Mouse (Mus musculus) adrenal gland, postnatal 10 days (tissue): ENCODE results near the gene Zg16. TPM values are rescaled to one million over a fixed set of nuclear protein-coding genes. Genes with fewer than 3 reads are reported as not detected.

Experiments used
- DNase-seq: peaks from one replicate; pipeline ENCODE4 v3.0.0; 2021; ENCODE audit warnings: mixed read lengths
- total RNA-seq, 2 experiments: library from RNA; stranded (reverse); gene quantifications; 2 replicates each; pipeline ENCODE4 v1.2.3; 2021

Gene Zg16
- total RNA-seq, 2 experiments from 2014 or later, result 0.51 TPM; not detected in 1

DNA sequence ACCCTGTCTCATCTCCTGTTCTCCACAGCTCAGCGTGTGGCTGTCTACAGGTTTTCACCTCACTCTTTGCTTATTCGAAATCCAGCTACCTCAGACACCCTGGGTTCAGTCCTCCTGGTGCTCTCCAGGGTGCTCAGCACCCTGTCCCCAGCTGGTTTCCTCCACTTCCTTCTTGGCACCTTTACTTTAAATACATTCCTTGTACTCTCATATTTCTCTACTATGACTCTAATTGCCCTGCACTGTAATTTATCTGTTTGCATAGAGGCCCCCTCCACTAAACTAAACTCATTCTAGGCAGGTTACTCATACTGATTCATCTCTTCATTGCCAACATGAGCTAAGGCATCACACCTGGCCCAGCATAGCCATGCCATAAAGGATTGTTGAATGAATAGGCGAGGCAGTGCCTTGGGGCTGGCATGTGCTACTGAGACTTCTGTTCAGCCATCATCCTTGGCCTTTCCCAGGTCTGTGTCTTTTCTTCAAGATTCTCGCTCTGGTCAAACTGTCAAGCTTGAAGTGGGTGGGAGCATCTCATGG lies 16.2 kb downstream of the Zg16 start:
- no peak for DNase-seq

DNA sequence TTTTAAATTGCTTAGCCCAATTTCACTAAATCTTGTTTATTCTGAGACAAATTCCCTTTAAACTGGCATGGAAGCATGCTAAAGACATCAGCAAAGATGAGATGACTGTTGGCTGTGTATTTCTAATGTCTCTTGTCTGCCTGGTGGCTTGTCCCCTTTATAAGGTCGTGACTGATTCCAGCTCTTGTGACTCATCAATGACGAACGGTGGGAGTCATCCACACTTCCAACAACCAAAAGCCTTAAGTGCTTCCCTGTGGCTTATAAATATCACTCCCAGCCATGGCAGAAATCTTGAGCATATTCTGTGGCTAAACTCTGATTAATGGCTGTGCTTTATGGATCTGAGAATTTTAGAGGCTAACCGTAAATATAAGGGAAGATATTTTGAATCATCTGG lies 20.8 kb downstream of the Zg16 start:
- peak; percentile 28 for DNase-seq

DNA sequence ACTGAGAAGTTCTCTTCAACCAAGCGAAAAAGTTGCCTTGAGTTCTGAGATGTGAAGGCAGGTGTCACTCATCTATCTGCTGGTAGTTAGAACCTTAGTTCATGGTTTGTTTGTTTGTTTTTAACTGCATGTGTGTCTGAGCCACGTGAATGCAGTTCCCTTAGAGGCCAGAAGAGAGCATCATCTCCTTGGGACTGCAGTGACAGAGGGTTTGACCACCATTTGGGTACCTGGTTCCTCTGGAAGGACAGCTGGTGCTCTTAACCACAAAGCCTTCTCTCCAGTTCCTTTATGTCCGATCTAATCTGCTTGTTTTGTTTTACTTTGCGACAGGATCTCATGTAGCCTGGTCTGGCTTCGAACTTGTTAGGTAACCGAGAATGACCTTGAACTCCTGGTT lies 21.6 kb downstream of the Zg16 start:
- no peak for DNase-seq

DNA sequence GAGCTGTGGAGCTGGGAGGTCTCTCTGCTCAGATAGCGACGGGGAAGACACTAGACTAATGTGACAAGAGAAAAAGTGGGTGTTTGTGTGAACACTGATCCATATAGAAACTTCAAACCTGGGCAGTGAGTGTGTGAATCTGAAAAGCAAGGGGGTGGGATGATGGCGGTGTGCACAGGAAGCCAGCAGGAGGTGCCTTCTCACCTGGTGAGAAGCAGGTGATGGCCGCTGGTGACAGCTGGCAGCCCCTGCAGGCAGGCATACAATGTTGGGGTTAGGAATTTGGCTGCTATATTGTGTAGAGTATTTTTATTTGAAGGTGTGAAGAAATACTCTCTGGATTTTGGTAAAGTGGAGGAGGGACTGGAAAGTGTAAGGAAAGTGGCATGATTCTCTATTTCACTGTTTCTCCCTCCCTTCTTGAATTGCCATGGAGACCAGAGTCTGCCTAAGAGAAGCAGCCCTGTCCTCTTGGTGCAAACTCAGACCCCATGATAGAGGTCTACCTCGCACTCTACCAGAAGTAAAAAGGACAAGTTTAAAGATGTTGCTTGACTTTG lies 32.0 kb downstream of the Zg16 start:
- DNase-seq, result no peak

DNA sequence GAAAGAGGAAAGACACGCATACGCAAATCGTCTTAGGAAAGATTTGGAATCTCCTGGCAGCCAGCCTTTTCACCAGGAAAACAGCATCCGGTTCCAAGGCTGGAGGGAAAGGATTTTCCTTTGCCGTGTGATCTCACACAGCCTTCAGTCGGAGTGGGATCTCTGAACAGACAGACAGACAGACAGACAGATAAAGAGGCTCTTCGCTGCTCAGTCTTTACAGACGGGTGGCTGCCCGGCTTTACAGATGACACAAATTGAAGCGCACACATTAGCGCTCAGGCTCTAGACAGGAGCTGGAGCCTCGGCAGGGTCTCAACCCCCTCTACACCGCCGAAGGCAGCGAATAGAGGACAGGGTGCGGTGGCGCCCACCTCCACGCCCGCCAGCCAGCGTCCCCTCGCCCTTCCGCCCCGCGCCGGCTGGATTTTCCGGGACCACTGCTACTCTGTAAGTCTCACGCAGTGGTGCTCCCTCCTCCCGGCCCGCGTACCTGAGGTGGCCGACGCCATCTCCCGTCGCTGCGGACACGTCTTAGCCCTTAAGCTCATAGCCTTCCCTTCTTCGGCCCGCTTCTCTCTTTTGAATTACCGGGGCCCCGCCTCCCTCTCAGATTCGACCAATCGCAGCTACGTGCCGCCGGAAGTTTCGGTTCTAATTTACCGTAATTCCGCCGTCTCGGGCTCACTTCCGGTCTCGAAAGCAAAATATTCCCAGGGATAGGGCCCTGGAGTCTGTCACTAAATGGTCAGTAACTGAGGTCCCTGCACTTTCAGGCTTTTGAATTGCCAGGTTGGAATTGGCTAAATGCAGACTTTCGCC lies 45.1 kb downstream of the Zg16 start, which contains the start of gene Kif22:
Gene Kif22, minus strand, starts transcription at position 621 of the 822 bp plus-strand sequence.
- DNase-seq, result peak; percentile 95

DNA sequence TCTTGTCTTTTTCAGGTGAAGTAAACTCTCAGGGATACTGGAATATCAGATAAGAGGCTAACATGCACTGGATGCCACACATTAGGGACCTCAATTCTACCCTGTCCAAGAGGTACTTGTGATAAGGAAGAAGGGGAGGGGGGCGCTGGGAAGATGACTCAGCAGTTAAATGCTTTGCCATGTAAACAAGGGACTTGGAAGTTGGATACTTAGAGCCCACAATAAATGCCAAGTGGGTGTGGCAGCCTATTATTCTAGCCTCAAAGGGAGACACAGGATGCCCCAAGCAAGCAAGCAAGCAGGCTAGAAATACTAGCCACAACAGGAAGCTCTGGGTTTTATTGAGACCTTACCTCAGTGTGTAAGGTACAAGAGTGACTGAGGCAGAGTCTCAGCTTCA lies 55.9 kb downstream of the Zg16 start:
- no peak for DNase-seq

DNA sequence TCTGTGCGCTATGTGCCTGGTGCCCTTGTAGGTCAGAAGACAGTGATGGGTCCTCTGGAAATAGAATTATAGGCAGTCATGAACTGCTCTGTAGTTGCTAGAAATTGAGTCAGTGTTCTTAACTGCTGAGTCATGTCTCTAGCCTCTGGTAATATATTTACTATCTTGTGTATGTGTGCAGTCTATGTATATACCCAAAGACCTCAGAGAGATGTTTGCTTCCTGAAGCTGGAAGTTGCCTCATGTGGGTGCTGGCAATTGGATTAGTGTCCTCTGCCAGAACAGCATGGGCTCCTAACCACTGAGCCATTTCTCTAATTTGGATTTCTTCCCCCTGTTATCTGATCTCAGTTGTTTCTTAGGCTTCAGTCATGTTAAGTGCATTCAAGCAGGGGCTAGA lies 57.0 kb downstream of the Zg16 start:
- no peak for DNase-seq

DNA sequence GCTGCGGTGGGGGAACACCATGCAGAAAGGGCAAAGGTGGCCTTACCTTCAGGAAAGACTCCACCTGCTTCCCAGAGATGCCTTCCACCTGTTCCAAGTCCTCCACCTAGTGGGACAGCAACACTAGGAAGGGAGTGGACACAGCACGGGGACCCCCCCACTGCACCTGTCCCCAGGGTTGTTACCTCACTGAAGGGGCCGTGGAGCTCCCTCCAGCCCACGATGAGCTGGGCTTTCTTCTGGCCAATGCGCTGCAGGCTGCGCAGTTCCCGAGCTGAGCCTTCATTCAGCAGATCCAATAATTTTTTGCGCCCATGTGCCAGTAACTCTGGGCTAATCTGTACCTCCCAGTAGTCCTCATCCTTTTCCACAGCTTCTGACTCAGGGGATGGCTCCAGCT lies 59.2 kb downstream of the Zg16 start:
- no peak for DNase-seq

DNA sequence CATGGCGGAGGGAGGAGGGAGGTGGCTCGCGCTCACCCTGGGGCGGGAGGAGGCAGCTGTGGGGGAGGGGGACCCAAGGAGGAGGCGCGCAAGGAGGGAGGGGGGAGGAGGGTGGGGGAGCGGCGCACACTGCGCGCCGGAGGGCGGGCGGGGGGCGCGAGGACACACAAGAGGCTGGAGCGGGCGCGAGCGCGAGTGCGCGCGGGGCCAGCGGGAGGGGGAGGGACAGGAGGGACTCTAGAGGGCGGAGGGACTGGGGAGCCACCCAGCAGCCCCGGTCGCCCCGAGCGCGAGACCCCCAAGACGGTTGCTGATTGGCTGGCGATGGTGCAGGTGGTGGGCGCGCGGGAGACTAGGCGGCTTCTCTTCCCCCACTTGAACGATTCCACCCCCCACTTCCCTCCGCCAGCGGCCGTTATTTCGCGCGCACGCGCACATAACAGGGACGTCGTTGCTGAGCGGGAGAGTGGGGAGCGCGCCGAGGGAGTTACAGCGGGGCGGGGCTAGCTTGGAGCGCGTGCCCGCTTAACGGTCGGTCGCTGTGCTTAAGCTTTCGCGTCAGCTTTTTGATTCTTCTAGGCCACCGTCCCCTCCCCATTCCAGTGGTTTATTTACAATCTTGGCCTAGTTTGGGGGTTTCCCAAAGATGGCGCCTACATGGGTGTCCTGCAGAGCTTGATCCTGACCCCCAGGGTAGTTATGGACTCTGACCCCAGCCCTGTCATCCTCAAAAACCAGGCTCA lies 60.0 kb downstream of the Zg16 start, which contains the start of gene Maz:
Gene Maz, minus strand, starts transcription at position 54 of the 743 bp plus-strand sequence.
- peak; percentile 99 for DNase-seq

DNA sequence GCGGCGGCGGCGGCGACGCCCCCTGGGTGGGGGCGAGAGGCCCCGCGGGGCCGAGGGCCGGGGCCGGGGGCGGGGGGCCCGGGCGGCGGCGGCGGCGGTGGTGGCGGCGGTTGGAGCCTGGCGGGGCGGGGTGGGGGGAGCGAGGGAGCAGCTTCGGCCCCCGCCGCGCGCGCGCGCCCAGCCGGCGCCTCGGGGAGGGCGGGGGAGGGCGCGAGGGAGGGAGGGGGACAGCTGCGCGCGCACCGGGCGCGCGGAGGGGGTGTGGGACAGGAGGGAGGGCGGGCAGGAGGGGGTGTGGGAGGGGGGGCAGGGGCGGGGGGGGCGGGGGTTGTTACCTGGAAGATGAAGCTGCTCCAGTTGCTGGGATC lies 60.5 kb downstream of the Zg16 start:
- peak; percentile 93 for DNase-seq

DNA sequence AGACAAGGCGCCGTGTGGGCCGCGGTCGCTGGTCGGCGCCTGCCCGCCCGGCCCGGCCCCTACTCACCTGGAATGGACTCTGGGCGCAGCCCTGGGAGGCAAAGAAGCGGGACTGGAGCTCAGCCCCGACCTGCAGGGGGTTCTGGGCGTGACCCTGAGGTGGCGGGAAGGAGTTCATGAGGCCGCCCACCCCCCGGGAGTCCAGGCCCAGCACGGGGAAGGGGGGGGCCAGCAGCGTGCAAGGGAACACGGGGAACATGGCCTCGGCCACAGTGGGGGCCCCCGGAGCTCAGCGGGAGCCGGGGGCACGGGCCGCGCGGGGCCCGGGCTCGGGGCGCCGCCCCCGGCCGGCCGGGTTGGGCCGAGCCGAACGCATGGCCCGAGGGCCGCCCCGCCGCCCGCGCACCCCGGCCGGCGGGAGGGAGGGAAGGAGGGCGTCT lies 60.9 kb downstream of the Zg16 start:
- peak; percentile 78 for DNase-seq

DNA sequence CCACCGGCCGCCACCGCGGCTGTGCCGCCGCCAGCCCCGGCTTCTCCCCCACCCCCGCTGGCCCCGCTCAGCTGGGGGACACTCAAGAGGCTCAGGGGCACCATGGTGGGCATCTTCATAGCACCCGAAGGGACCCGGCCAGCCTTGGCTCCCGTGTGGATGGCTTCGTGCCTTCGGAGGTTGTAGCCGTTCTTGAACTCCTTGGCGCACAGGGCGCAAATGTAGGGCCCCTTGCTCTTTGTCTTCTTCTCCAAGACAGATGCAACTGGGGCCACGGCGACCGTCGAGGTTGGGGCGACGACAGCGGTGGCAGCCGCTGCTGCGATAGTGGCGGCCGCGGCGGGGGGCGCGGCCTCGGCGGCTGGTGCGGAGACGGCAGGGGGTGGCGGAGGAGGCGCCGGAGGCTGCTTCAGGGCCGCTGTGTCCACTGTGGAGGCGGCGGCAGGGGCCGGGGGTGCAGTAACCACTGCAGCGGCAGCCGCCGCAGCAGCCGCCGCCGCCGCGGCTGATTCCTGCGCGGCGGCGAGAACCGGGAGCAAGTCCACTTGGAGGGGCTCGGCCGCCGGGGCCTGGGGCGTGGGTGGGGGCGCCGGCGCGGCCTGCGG lies 61.5 kb downstream of the Zg16 start:
- peak; percentile 74 for DNase-seq

DNA sequence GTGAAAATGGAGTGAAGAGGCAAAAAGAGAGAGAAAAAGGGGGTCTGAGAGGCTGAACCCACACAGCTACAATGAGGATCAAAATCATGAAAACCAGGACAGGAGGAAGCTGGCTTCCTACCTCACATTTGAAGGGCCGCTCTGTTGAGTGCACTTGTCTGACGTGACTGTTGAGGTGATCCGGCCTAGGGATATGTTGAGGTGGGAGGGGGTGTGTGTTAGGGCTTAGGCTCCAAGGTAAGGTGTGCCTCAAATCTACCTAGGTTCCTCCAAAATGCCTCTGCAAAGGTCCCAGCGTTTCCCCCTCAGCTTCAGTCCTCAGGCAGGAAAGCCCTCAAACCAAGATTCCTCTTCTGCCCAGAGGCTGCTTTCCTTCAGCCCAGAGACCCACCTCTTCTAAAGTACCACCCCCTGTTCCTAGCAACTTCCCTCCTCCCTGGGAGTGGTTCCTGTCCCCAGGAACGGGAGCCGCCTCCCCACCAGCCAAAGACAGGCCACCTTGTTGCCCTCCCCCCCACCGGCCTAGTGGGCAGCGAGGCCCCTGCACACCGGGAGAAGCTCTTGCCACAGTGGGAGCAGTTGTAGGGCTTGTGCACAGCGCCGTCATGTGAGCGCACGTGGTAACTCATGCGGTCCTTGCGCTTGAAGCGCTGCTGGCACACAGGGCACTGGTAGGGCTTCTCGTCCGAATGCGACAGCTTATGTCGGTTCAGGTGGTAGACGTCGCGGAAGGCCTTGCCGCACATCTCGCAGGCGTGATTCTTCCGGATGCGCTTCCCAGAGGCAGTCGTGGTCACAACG lies 62.2 kb downstream of the Zg16 start:
- DNase-seq, result peak; percentile 86

DNA sequence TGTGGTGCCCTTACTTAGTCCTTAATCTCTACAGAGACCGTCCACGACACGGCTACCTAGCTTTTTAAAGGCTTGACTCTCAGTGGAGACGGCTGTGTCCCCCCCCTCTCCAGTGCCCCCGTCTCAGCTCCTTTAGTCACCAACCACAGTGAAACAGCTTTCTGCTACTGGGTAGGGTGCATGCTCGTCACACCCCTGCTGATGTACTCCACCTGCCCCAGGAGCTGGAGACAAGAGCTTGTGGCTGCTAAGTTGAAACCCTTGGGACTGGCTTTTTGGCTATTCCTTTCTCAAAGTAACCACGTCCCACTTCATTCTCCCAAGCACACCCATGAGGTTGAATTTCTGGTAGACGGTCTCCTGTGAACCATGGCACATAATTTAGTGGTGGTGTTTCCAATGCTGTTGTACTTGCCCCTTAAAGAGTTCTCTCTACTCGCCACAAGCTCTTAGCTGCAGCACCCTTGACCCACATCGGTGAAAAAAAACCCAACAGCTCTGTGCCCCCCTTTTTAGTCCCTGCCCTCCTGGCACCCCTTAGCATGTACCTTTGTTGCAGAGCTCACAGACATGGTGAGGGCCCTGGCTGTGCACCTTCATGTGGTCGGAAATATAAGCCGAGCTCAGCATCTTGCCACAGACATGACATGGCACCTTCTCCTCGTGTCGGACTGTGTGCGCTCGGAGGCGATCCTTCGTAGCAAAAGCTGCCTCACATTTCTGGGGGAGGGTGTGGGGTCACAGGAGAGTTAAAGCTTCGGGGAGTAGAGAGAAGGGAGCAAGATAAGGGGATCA lies 63.0 kb downstream of the Zg16 start:
- DNase-seq, result peak; percentile 25

DNA sequence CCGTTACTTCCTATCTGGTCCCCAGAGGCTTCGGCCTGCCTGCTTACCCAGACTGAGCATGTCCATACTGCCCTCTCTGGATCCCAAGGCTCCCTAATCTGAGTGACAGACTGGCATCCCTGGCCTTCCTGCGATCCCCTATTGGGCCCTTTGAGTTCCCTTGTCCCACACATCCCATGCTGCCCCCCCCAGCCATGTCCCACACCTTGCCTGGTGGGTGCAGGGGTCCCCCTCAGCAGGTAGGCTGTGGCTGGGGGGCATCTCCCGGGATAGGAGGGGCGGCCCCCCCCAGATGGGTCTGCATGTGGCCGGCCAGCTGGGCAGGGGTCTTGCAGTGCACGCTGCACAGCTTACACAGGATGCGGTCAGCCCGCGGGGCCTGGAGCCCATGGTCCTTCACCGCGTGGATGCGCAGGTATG lies 63.8 kb downstream of the Zg16 start:
- DNase-seq, result peak; percentile 24

DNA sequence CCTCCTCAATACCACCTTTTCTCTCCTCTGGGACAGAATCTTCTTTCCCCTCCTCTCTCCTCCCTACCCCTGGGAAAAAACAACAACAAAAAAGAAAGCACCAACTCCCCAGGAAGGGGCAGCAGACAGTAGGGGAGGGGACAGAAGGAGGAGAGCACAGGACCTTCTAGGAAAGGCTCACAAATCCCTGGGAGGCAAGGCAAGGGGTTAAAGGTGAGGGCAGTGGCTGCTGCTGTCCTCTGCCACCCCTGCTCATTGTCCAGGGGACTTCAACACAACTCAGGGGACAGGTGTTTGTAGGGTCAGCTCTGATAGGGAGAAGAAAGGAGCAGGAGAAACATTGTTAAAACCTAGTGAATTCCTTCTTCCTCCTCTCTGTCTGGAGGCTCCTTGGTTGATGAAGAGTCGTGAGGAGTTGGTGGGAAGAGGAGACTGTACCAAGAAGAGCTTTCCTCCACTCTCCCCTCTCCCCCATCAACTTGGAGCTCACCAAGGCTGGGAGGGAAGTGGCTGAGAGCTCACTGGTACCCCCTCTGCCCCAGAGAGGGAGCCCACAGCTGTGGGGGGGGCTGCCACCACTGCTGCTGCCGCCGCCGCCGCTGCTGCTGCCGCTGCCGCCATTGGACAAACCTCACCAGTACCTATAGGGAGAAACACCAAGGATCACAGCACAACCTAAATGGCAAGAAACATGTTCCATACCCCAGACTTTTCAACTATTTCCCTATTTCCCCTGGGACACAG lies 64.4 kb downstream of the Zg16 start:
- no peak for DNase-seq

DNA sequence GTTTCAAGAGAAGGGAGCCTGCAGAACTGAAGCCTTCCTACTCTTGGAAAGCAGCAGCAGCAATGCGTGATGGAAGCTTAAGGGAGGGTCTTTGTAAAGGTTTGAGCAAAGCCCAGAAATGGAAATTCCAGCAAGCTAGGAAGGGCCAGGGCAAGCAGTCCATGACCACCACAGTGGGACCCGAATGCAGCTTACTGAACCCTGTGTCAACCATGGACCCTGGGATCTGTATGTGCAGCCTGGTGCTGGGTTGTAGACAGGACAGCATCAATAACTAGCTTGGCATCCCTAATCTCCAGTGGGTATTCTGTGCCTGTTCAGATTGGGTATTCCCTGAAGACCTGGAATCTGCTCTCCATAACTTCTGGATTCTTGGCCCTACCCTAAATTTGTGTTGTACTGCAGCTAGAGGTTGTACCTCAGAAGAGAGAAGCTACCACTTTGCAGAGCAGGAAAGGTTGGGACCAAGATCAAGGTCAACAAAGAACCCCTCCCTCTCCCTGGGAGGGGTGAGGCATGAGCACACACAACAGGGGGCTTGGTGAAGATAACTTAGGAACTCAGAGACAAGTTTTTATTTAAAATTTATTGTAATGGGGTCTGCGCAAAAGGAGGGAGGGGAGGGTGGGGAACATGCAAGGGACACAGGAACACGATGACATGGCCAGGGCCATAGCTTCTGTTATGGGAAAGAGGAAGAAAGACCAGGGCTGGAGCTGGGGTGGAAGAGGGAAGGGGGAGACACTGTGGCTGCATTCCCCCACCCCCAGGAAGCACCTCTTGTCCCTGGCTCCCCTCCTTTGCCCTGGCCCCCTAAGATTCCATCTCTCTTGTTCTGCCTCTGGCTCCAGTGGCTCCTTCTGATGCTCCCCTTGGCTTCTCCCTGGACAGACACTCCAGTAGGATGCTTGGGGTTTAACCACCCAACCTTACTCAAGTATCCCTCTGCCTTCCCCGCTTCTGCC lies 65.3 kb downstream of the Zg16 start:
- DNase-seq, result no peak

DNA sequence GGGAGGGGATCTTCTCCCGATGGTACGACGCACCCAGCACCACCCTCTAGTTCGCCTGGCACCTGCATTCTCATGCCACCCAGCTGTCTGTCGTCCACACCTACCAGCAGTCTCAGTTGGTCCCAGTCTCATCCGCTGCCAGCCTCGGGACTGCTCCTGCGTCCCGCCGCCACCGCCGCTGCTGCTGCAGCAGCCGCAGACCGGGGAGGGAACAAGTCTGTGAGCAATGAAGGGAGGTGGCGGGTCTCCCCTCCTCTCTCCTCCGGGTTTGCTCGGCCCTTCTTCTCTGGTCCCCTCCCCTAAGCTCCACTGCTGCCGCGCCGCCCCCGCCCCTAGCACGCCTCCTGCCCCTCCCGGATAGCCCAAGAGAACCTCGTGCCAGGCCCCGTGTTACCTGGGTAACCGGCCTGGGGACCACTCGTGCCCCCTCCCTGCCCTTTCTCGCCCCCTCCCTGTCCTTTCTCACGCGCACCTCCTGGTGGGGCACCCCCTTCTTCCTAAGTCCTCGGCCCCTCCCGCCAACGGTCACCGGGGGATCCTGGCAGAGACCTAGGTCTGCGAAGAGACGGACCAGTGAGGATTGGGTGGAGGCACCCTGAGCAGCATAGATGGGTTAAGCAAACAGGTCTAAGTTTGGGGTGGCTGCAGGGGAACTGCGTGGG lies 66.1 kb downstream of the Zg16 start, which contains the start of the genes Gm42742 and Prrt2:
Gene Gm42742, minus strand, starts transcription at position 197 of the 662 bp plus-strand sequence.
Gene Prrt2, minus strand, starts transcription at position 311 of the 662 bp plus-strand sequence.
- peak; percentile 73 for DNase-seq
